Mouse (Mus musculus): ENCODE data around the gene Dhx34. TPM values are rescaled to one million over a fixed set of nuclear protein-coding genes. Genes with fewer than 3 reads are reported as not detected.

Gene Dhx34
- polyA plus RNA-seq, 1 experiment from 2014 or later = 12.2 TPM

GRCm38 (mm10) chr7:16245958-16246357 lies 24.1 kb upstream of the Dhx34 start:
- H3K9ac ChIP-seq (replicated peaks) = no peak overlapping the region
- no peaks in the 10 kb centered on the region for H3K27me3 ChIP-seq (replicated peaks)
- no peaks in the 10 kb centered on the region for H3K9me3 ChIP-seq (replicated peaks)
- WGBS = 73% methylated on average over 1 of the region's 4 CpGs
- ATAC-seq (ENCODE audit: low FRiP score) = no peak
- H3K36me3 ChIP-seq = no peaks in the 10 kb centered on the region
- H3K27ac ChIP-seq (replicated peaks) = no peak overlapping the region
- no peak overlapping the region for H3K4me2 ChIP-seq
- no peaks in the 10 kb centered on the region for H3K4me1 ChIP-seq
- H3K4me3 ChIP-seq (replicated peaks) = no peak overlapping the region

GRCm38 (mm10) chr7:16244067-16244466 lies 22.2 kb upstream of the Dhx34 start, which contains the start of gene C5ar2:
TSS of gene C5ar2 (minus strand) at chr7:16244154.
- no peaks in the 10 kb centered on the region for H3K4me1 ChIP-seq
- no peak within 1 kb of the TSS for H3K9ac ChIP-seq (replicated peaks)
- H3K27ac ChIP-seq (replicated peaks) = no peak within 1 kb of the TSS
- no peak within 1 kb of the TSS for H3K4me2 ChIP-seq
- no peak within 1 kb of the TSS for H3K4me3 ChIP-seq (replicated peaks)
- ATAC-seq (ENCODE audit: low FRiP score) = no peak
- H3K36me3 ChIP-seq = no peaks in the 10 kb centered on the region
- H3K9me3 ChIP-seq (replicated peaks) = no peaks in the 10 kb centered on the region
- no peaks in the 10 kb centered on the region for H3K27me3 ChIP-seq (replicated peaks)
- 76% methylated on average over 5 of the region's 5 CpGs for WGBS

GRCm38 (mm10) chr7:16242198-16242597 lies 20.4 kb upstream of the Dhx34 start:
- ATAC-seq (ENCODE audit: low FRiP score) = no peak
- Histone ChIP-seq H3K4me3 (replicated peaks) (no peak overlapping the region), H3K9me3 (replicated peaks) (no peaks in the 10 kb centered on the region), H3K27me3 (replicated peaks) (no peaks in the 10 kb centered on the region), H3K27ac (replicated peaks) (no peak overlapping the region), H3K36me3 (no peaks in the 10 kb centered on the region), H3K4me1 (no peaks in the 10 kb centered on the region), H3K9ac (replicated peaks) (no peak overlapping the region), H3K4me2 (no peak overlapping the region)
- WGBS = 92% methylated on average over 6 of the region's 6 CpGs

GRCm38 (mm10) chr7:16241787-16242186 lies 19.9 kb upstream of the Dhx34 start:
- Histone ChIP-seq H3K4me2 (no peak overlapping the region), H3K36me3 (no peaks in the 10 kb centered on the region), H3K9ac (replicated peaks) (no peak overlapping the region), H3K4me1 (no peaks in the 10 kb centered on the region), H3K9me3 (replicated peaks) (no peaks in the 10 kb centered on the region), H3K27ac (replicated peaks) (no peak overlapping the region), H3K4me3 (replicated peaks) (no peak overlapping the region), H3K27me3 (replicated peaks) (no peaks in the 10 kb centered on the region)
- ATAC-seq (ENCODE audit: low FRiP score) = no peak
- 66% methylated on average over 11 of the region's 11 CpGs for WGBS

- Histone ChIP-seq H3K36me3 (no peaks in the 10 kb centered on the region), H3K27ac (replicated peaks) (no peak overlapping the region), H3K4me1 (no peaks in the 10 kb centered on the region), H3K4me2 (no peak overlapping the region), H3K9ac (replicated peaks) (no peak overlapping the region), H3K9me3 (replicated peaks) (no peaks in the 10 kb centered on the region), H3K27me3 (replicated peaks) (no peaks in the 10 kb centered on the region), H3K4me3 (replicated peaks) (no peak overlapping the region)
- ATAC-seq (ENCODE audit: low FRiP score) = no peak
- 93% methylated on average over 1 of the region's 1 CpGs for WGBS
Measured at GRCm38 (mm10) chr7:16240978-16241303, 19.1 kb upstream of the Dhx34 start.

GRCm38 (mm10) chr7:16240281-16240977 lies 18.6 kb upstream of the Dhx34 start:
- no peak overlapping the region for H3K9ac ChIP-seq (replicated peaks)
- 77% methylated on average over 7 of the region's 7 CpGs for whole genome bisulfite sequencing
- H3K4me2 ChIP-seq = no peak overlapping the region
- no peaks in the 10 kb centered on the region for H3K4me1 ChIP-seq
- no peaks in the 10 kb centered on the region for H3K9me3 ChIP-seq (replicated peaks)
- no peak overlapping the region for H3K27ac ChIP-seq (replicated peaks)
- no peak for ATAC-seq (ENCODE audit: low FRiP score)
- no peaks in the 10 kb centered on the region for H3K27me3 ChIP-seq (replicated peaks)
- H3K4me3 ChIP-seq (replicated peaks) = no peak overlapping the region
- no peaks in the 10 kb centered on the region for H3K36me3 ChIP-seq

- no peak overlapping the region for H3K27ac ChIP-seq (replicated peaks)
- no peaks in the 10 kb centered on the region for H3K4me1 ChIP-seq
- 56% methylated on average over 9 of the region's 9 CpGs for WGBS
- H3K4me2 ChIP-seq = no peak overlapping the region
- H3K9me3 ChIP-seq (replicated peaks) = no peaks in the 10 kb centered on the region
- no peaks in the 10 kb centered on the region for H3K27me3 ChIP-seq (replicated peaks)
- ATAC-seq (ENCODE audit: low FRiP score) = no peak
- no peaks in the 10 kb centered on the region for H3K36me3 ChIP-seq
- H3K9ac ChIP-seq (replicated peaks) = no peak overlapping the region
- H3K4me3 ChIP-seq (replicated peaks) = no peak overlapping the region
Measured at GRCm38 (mm10) chr7:16239554-16239997, 17.7 kb upstream of the Dhx34 start.

- Histone ChIP-seq H3K4me3 (replicated peaks) (no peak overlapping the region), H3K4me2 (no peak overlapping the region), H3K36me3 (no peaks in the 10 kb centered on the region), H3K9ac (replicated peaks) (no peak overlapping the region), H3K27ac (replicated peaks) (no peak overlapping the region), H3K4me1 (no peaks in the 10 kb centered on the region), H3K9me3 (replicated peaks) (no peaks in the 10 kb centered on the region), H3K27me3 (replicated peaks) (no peaks in the 10 kb centered on the region)
- WGBS = 59% methylated on average over 5 of the region's 5 CpGs
- no peak for ATAC-seq (ENCODE audit: low FRiP score)
Measured at GRCm38 (mm10) chr7:16229869-16230268, 8.0 kb upstream of the Dhx34 start.

GRCm38 (mm10) chr7:16213986-16214385 lies 7.9 kb downstream of the Dhx34 start:
- Histone ChIP-seq H3K9ac (replicated peaks) (no peak overlapping the region), H3K4me2 (no peak overlapping the region), H3K9me3 (replicated peaks) (no peaks in the 10 kb centered on the region), H3K4me1 (no peaks in the 10 kb centered on the region), H3K27me3 (replicated peaks) (no peaks in the 10 kb centered on the region), H3K27ac (replicated peaks) (no peak overlapping the region), H3K4me3 (replicated peaks) (no peak overlapping the region), H3K36me3 (peaks cover 88% of the 10 kb centered on the region)
- 96% methylated on average over 9 of the region's 9 CpGs for WGBS
- no peak for ATAC-seq (ENCODE audit: low FRiP score)

- H3K4me1 ChIP-seq = no peaks in the 10 kb centered on the region
- H3K27ac ChIP-seq (replicated peaks) = no peak overlapping the region
- no peaks in the 10 kb centered on the region for H3K27me3 ChIP-seq (replicated peaks)
- H3K4me3 ChIP-seq (replicated peaks) = no peak overlapping the region
- no peak for ATAC-seq (ENCODE audit: low FRiP score)
- H3K9ac ChIP-seq (replicated peaks) = no peak overlapping the region
- no peak overlapping the region for H3K4me2 ChIP-seq
- H3K9me3 ChIP-seq (replicated peaks) = no peaks in the 10 kb centered on the region
- WGBS = 95% methylated on average over 6 of the region's 6 CpGs
- H3K36me3 ChIP-seq = peaks cover 88% of the 10 kb centered on the region
Measured at GRCm38 (mm10) chr7:16213196-16213595, 8.6 kb downstream of the Dhx34 start.

GRCm38 (mm10) chr7:16210862-16211365 lies 10.9 kb downstream of the Dhx34 start:
- Histone ChIP-seq H3K4me1 (no peaks in the 10 kb centered on the region), H3K36me3 (peaks cover 69% of the 10 kb centered on the region), H3K4me2 (no peak overlapping the region), H3K27me3 (replicated peaks) (no peaks in the 10 kb centered on the region), H3K9me3 (replicated peaks) (no peaks in the 10 kb centered on the region), H3K27ac (replicated peaks) (no peak overlapping the region), H3K4me3 (replicated peaks) (no peak overlapping the region), H3K9ac (replicated peaks) (no peak overlapping the region)
- WGBS = 83% methylated on average over 12 of the region's 12 CpGs
- ATAC-seq (ENCODE audit: low FRiP score) = no peak

- Histone ChIP-seq H3K27me3 (replicated peaks) (no peaks in the 10 kb centered on the region), H3K4me2 (no peak overlapping the region), H3K27ac (replicated peaks) (no peak overlapping the region), H3K9me3 (replicated peaks) (no peaks in the 10 kb centered on the region), H3K9ac (replicated peaks) (no peak overlapping the region), H3K4me1 (no peaks in the 10 kb centered on the region), H3K4me3 (replicated peaks) (no peak overlapping the region), H3K36me3 (peaks cover 66% of the 10 kb centered on the region)
- 89% methylated on average over 21 of the region's 21 CpGs for WGBS
- ATAC-seq (ENCODE audit: low FRiP score) = no peak
Measured at GRCm38 (mm10) chr7:16208781-16209665, 12.8 kb downstream of the Dhx34 start.

Measured in neural tube, embryonic 15.5 days (tissue).